Mouse (Mus musculus) G1E (cell line): ENCODE results near the gene Prdx6. TPM values are rescaled to one million over a fixed set of nuclear protein-coding genes. Genes with fewer than 3 reads are reported as not detected.

Experiments used
- ATAC-seq: 2 replicates; pipeline ENCODE4 v1.8.0; 2016; ENCODE audit warnings: mild to moderate bottlenecking; ENCODE audit not compliant: insufficient number of reproducible peaks, poor library complexity, low FRiP score, severe bottlenecking; ENCODE audit errors: extremely low read depth
- DNase-seq: peaks from one replicate; pipeline ENCODE4 v3.0.0; 2012; ENCODE audit warnings: low spot score
- H3K27me3 ChIP-seq: 2 replicates; pipeline ENCODE4 v1.6.1; 2012; ENCODE audit warnings: mild to moderate bottlenecking, low read length, inconsistent platforms; ENCODE audit not compliant: insufficient read depth
- H3K36me3 ChIP-seq: replicated peaks from 2 replicates; pipeline ENCODE3; 2012; ENCODE audit warnings: mild to moderate bottlenecking, inconsistent platforms
- H3K4me1 ChIP-seq: 2 replicates; pipeline ENCODE4 v1.6.1; 2012; ENCODE audit warnings: low read depth, low read length, inconsistent platforms, mixed read lengths; ENCODE audit not compliant: insufficient read depth
- H3K4me3 ChIP-seq: 2 replicates; pipeline ENCODE4 v1.5.1; 2012; ENCODE audit warnings: low read depth, mild to moderate bottlenecking, inconsistent platforms, low read length, moderate library complexity, mixed read lengths
- H3K9me3 ChIP-seq: replicated peaks from 2 replicates; pipeline ENCODE4 v1.6.1; 2012; ENCODE audit warnings: inconsistent platforms
- CTCF ChIP-seq: IDR thresholded peaks from 2 replicates; pipeline ENCODE4 v1.5.1; 2012; ENCODE audit warnings: low read depth, low read length, inconsistent platforms, mixed read lengths
- GATA1 ChIP-seq: IDR thresholded peaks from 2 replicates; pipeline ENCODE4 v1.6.1; 2012; ENCODE audit warnings: borderline replicate concordance, low read length, inconsistent platforms, mixed read lengths
- GATA2 ChIP-seq: IDR thresholded peaks from 2 replicates; pipeline ENCODE4 v1.6.1; 2012; ENCODE audit warnings: low read depth, low read length, inconsistent platforms, borderline replicate concordance
- POLR2AphosphoS5 ChIP-seq: IDR thresholded peaks from 2 replicates; pipeline ENCODE4 v1.6.1; 2012; ENCODE audit warnings: low read depth, low read length, inconsistent platforms; ENCODE audit not compliant: insufficient replicate concordance
- TAL1 ChIP-seq: conservative IDR thresholded peaks from 2 replicates; pipeline ENCODE4 v1.6.1; 2012; ENCODE audit warnings: low read depth, low read length, inconsistent platforms, mixed read lengths
- polyA plus RNA-seq: library from polyadenylated mRNA; stranded (reverse); fragments of >175 nt; gene quantifications from 2 replicates; pipeline ENCODE4 v1.2.3, GENCODE M21; 2012
- total RNA-seq, 2 experiments: library from RNA; stranded (forward) in 1 of 2; stranded (reverse) in 1 of 2; fragments of 200-1000 nt in 1 of 2; fragments of >200 nt in 1 of 2; fragmentation: Nextera tagmentation in 1 of 2; gene quantifications; 2 replicates each; pipeline ENCODE4 v1.2.3; 2014 to 2017

The Prdx6 gene
- total and polyA plus RNA-seq, 3 experiments = 51.6 to 599 (median 275) TPM

DNA sequence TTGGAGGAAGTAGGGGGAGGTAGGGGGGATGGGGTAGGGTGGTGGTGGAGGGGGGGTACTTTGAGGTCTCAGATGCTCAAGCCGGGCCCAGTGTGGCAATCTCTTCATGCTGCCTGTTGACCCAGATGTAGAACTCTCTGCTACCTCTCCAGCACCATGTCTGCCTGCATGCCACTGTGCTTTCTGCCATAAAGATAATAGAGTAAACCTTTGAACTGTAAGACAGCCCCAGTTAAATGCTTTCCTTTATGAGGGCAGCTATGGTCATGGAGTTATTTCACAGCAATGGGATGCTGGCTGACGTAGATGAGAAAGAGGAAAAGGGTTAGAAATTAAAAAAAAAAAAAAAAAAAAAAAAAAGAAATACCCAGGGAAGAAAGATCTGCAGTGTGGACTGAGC is 11.5 kb upstream of the Prdx6 start:
- no peak for ATAC-seq
- H3K36me3 ChIP-seq = no peaks in the 10 kb centered on the region

DNA sequence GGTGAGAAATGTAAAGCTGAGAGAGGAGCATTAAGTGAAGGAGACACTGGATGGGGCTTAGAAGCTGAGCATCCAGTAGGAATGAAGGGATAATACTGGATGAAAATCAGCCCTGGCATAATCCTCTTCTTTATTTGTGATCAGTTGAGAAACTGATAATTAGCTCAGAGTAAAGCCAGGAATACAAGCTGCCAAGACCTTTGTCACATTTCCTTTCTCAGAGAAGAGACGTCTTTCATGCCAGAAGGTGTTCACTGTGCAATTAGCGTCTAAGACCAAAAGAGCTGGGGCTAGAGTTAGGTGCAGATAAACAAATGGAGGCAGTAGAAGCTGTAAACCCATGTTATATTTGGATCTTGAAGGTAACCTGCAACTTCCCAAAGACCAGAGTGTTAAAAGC is 9.7 kb upstream of the Prdx6 start:
- H3K27me3 ChIP-seq = no peaks in the 10 kb centered on the region
- ATAC-seq = no peak
- H3K9me3 ChIP-seq = no peaks in the 10 kb centered on the region
- no peaks in the 10 kb centered on the region for H3K36me3 ChIP-seq
- H3K4me3 ChIP-seq = no peak overlapping the region
- peaks cover 33% of the 10 kb centered on the region for H3K4me1 ChIP-seq
- no peak for DNase-seq
- TF ChIP-seq TAL1 (no peak), GATA1 (no peak), POLR2AphosphoS5 (no peak), CTCF (no peak), GATA2 (no peak)

More for the DNA sequence above, 11.5 kb upstream of the Prdx6 start:
- H3K27me3 ChIP-seq = no peaks in the 10 kb centered on the region
- H3K4me3 ChIP-seq = no peak overlapping the region
- H3K9me3 ChIP-seq = no peaks in the 10 kb centered on the region
- no peak for DNase-seq
- H3K4me1 ChIP-seq = peaks cover 34% of the 10 kb centered on the region
- TF ChIP-seq GATA2 (no peak), TAL1 (no peak), POLR2AphosphoS5 (no peak), CTCF (no peak), GATA1 (no peak)

DNA sequence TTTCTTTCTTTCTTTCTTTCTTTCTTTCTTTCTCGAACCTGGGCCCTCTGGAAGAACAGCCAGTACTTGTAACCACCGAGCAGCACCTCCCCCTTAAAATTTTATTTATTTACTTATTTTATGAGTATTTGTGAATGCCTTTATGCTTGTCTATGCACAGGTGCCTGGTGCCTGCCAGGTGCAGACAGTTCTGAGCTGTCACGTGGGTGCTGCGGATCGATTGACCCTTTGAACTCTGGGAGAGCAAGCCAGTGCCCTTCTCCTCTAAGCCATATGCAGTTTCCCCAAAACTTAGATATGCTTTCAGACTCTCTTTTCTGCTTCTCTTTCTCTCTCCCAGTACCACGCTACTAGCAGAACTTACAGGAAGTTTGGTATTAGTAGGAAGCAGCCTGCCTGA is 8.1 kb upstream of the Prdx6 start:
- no peak overlapping the region for H3K4me3 ChIP-seq
- DNase-seq (no peak), ATAC-seq (no peak)
- TF ChIP-seq GATA1 (no peak), TAL1 (no peak), POLR2AphosphoS5 (no peak), CTCF (no peak), GATA2 (no peak)
- no peaks in the 10 kb centered on the region for H3K9me3 ChIP-seq
- no peaks in the 10 kb centered on the region for H3K36me3 ChIP-seq
- H3K4me1 ChIP-seq = peaks cover 36% of the 10 kb centered on the region
- no peaks in the 10 kb centered on the region for H3K27me3 ChIP-seq

DNA sequence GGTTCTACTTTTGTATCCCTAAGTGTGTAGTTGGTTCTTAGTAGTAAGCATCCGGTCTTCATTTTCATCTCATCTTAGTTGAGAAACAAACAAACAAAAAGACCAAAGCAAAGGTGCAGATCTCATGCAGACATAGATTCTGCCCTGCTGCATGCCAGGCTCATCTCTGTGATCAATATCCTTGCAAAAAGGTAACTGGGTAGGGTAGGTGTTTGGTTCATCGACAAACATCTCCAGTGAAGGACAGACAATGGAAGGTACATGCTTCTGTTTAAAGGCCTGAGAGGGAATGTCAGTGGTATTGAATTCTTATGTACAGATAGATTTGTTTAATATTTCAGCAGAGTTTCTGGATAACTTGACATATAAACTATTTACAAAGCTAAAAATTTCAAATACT is 7.3 kb upstream of the Prdx6 start:
- no peak for ATAC-seq
- no peak for TF ChIP-seq TAL1
- TF ChIP-seq CTCF = no peak
- no peak for TF ChIP-seq POLR2AphosphoS5

DNA sequence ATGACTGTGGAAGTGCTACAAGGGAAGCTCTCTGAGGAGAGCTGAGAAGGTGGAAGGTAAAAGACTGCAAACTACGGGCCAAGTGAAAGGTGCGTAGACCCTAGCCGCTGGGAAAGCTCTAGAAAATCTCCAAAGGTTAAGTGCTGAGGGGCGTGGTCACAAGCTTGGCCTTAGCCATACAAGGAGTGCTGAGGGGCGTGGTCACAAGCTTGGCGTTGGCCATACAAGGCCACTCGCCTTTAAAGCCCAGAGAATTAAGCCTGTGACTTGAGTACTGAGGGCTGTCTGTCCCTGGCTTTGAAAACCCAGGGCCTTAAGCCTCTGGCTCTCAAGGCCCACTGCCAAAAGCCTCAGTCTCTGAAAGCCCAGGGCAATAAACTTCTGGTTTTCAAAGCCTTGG is 5.9 kb upstream of the Prdx6 start:
- H3K4me1 ChIP-seq = peaks cover 50% of the 10 kb centered on the region
- no peak for TF ChIP-seq GATA2
- TF ChIP-seq TAL1 = no peak
- TF ChIP-seq GATA1 = no peak
- TF ChIP-seq POLR2AphosphoS5 = no peak
- TF ChIP-seq CTCF = no peak
- DNase-seq (no peak), ATAC-seq (no peak)
- no peaks in the 10 kb centered on the region for H3K9me3 ChIP-seq
- H3K4me3 ChIP-seq = no peak overlapping the region
- H3K27me3 ChIP-seq = no peaks in the 10 kb centered on the region
- no peaks in the 10 kb centered on the region for H3K36me3 ChIP-seq

More for the DNA sequence above, 7.3 kb upstream of the Prdx6 start:
- Histone ChIP-seq H3K4me1 (peaks cover 44% of the 10 kb centered on the region), H3K36me3 (no peaks in the 10 kb centered on the region), H3K4me3 (no peak overlapping the region), H3K9me3 (no peaks in the 10 kb centered on the region), H3K27me3 (no peaks in the 10 kb centered on the region)
- no peak for DNase-seq

DNA sequence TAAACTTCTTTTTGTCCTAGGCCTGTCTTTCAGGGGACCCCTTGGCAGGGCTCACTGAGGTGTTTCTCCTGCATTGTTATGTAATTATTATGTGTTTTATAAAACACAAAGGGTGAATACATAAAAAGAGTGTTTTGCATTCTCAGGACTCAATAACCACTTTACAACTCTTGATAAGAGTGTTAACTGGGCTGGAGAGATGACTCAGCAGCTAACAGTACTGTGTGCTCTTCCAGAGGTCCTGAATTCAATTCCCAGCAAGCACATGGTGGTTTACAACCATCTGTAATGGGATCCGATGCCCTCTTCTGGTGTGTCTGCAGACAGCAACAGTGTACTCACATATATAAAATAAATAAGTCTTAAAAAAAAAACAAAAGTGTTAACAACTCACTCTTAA is 3.3 kb upstream of the Prdx6 start:
- H3K4me1 ChIP-seq = peaks cover 64% of the 10 kb centered on the region
- H3K4me3 ChIP-seq = no peak overlapping the region
- TF ChIP-seq TAL1 (no peak), GATA1 (no peak), CTCF (no peak), POLR2AphosphoS5 (no peak), GATA2 (no peak)
- H3K27me3 ChIP-seq = no peaks in the 10 kb centered on the region
- no peak for DNase-seq
- no peaks in the 10 kb centered on the region for H3K9me3 ChIP-seq
- peaks cover 5% of the 10 kb centered on the region for H3K36me3 ChIP-seq
- no peak for ATAC-seq

DNA sequence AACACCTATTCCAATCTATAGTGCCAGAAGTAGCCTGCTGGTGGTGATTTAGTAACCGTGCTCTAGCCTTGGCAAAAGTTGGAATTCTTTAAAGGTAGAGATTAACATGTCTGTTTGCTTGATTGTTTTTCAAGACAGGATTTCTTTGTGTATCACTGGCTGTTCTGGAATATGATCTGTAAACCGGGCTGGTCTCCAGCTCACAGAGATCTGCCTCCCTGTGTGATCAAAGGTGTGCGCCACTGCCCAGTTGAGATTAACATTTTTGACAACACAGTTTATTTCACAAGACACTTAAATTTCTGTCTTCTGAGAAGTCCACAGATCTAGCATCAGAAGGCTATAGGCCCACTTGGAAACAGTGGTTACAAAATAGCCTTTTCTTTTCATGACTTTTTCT is 1.9 kb upstream of the Prdx6 start:
- DNase-seq (no peak), ATAC-seq (no peak)
- H3K36me3 ChIP-seq = peaks cover 11% of the 10 kb centered on the region
- H3K4me3 ChIP-seq = no peak overlapping the region; the same call in 1 of the 2 replicates
- TF ChIP-seq POLR2AphosphoS5 (no peak), GATA2 (no peak), CTCF (no peak), GATA1 (no peak)
- H3K4me1 ChIP-seq = peaks cover 74% of the 10 kb centered on the region
- no peaks in the 10 kb centered on the region for H3K9me3 ChIP-seq
- H3K27me3 ChIP-seq = no peaks in the 10 kb centered on the region
